Mouse (Mus musculus) embryo, embryonic 11 days (tissue): ENCODE data around the gene Frmd7.

ENCODE experiments used
- DNase-seq: peaks from one replicate; pipeline ENCODE4 v3.0.0-alpha.2; 2015

The Frmd7 gene

DNA sequence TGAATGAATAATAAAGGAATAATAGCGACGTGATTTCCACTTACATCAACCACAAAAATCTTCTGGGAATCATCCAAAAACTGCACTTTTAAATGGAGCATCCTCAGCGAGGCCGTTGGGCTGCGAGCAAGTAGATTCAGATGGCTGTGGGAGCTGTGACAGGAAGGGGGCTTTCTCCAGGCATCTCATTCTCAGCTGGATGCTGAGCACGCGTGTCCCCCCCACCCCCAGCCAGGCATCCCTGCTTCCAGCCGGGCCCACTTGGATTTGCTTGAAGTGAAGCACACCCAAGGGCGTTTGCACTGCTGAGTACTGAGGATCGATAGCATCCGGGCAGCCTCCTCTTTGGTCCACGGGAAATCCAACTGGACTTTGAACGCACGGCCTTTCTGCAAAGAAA, at the start of gene Frmd7:
TSS of gene Frmd7 (minus strand) at position 101 of the 400 bp plus-strand sequence.
- no peak for DNase-seq

DNA sequence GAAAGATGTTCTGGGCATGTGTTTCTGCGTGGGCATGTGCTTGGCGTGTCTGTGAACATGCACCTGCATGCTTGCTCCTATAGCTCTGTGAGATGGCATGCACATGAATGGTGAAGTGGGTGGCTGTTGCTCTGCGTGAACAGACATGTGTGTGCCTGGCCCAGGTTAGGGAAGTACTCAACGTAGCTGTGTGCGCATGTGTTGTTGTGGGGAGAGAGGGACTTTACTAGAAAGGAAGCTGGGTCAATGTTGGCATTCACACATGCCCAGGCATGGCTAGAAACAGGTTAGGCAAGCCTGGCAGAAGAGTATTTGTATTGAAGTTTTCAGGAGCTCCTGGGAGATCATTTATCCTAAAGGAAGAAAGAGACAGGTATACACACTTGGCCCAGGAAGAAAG, 48.8 kb upstream of the Frmd7 start:
- DNase-seq = no peak

DNA sequence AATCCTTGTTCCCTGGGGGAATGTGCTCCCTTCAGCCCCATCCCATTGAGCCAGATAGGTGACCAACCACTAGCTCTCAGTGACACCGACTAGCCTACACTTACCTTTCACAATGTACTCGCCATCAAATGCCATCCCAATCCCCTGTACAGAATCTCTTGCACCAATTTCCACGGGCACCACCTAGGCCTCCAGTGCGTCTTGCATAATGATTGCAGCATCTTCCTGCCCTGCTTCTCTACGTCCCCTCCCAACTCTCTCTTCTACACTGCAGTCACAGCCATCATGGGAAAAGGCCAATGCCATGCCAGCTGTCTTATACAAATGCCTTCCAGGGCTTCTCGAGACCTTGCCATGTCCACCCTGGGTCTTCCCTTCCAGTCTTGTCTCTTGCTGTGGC, 47.4 kb upstream of the Frmd7 start:
- DNase-seq = no peak

DNA sequence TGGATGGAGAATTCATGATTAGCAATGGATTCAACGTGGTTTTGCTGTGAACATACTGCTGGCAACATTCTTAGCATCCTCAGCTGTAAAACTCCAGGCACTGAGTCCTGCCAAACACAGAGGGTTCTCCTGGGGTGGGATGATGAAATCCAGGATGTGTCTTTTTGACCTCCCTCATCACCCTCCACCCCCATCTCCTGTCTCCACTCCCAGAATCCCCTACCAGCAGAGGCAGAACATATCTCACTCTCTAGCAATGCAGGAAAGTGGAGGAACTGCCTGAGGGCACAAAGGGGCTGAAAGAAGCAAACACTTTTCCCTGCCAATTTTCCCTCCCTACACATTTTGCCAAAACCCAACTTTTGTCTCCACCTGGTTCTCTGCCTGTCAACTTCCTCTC, 46.1 kb upstream of the Frmd7 start:
- no peak for DNase-seq

DNA sequence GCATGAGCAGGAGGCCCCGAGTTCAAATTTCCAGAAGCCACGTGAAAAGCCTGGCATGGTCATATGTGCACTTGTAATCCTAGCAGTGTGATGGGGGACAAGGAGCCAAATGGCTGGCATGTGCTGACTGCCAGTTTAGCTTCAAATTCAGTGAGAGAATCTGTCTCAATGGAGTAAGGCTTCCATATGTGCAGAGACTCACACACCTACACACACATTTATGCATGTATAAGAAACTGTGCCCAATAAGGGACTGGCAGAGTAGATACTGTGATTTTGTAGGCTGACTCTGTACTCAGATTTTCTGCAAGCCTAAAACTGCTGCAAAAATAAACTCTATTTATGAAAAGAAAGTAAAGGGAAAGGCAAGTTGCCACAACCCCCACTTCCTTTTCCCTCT, 35.9 kb upstream of the Frmd7 start:
- DNase-seq = no peak

DNA sequence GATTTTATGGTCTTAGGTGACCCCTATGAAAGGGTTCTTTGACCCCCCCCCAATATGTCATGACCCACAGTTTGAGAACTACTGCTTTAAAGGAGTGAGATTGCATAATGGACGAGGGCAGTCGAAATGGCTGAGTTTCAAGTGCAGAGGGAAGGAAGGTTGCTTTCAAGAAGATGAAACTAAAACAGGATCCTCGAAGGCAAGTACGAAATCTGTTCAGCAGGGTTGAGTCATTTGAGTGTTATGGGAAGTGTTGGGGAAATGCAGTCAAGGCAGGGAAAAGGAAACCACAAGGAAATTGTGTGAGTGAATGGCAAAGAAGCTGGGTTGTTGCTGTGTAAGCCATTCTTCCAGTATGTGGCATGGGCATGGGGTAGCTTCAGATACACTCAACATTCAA, 29.6 kb upstream of the Frmd7 start:
- DNase-seq = no peak

DNA sequence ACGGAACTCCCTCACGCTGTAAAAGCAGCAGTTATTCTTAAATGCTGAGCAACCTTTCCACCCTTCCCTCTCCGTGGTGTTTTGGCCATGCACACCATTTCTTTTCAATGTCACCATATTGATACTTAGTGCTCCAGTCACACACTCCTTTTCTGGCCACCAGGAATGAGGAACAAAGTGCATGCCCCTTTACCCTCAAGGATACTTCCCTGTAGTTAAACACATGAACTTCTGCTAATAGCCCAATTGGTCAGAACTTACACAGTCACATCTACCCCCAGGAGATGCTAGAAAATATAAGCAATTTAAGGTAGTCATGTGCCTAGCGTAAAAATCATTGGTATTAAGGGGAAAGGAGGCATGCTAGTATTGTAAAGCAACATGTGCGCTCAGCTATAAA, 27.4 kb upstream of the Frmd7 start:
- no peak for DNase-seq

DNA sequence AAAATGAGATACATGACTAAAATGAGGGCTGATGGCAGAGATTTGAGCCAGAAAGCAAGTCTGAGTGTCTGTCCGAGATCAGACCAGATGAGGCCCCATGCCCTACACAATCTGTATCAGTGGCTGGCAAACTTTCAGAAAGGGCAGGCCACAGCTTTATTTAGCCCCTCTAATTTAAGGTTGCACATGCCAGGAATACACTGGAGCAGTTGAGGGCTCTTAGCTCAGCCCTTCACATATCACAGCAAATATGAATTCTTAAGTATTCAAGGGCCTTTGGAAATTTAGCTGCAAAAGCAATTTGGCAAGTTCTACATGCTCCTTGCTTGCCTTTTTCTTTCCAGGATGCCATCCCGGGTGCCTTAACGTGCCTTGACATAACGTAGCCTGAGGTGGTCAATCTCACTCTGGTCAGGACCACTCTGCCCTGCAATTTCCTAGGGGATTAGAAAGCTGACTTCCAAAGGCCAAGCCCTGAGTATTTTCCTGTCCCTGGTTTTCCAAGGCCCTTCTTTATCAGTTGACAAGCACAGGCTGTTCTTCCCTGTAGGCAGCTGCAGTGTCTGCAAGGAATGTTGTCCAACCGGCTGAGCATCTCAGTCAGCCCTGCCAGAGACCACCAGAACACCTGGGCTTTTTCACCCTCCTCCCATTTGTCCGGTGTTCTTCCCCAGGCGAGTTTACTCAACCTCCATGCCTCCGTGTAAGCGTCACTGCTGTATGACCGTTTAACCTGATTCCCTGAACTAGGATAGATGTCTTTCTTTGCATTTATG, 25.8 kb upstream of the Frmd7 start:
- no peak for DNase-seq

DNA sequence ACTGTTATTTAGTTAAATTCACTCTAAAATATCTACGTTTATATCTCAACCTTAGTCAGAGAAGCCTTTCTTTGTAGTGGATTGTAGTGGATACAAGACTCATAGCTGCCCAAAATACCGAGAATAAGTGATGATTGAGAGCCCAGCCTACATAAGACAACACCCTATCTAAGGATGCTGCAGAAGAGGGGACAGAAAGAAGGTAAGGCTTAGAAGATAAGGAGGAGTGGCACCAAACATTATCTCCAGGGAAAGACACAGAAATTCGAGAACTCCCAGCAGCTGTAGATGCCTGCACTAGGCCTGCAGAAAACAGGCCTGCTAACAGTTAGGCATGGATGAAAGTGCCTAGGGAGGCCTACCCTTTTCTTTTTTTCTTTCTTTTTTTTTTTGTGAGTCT, 22.6 kb upstream of the Frmd7 start:
- DNase-seq = no peak

DNA sequence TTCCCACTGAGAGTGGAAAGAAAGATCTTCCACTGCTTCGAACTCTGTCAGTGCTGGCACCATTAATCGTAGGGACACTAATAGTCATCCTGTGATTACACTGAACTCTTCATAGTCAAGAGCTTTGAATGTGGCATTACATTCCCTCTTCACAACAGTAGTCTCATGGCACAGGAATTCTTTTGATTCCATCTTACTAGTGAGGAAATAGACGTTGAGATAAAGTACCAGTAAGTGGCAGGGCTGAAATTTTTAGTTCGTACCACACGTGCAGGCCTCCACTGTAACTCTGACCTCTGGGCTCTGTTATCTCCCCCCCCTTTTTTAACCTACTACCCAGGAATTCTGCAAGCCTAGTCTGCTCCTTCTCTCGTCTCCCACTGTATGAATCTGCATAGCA, 20.4 kb upstream of the Frmd7 start:
- DNase-seq = no peak

DNA sequence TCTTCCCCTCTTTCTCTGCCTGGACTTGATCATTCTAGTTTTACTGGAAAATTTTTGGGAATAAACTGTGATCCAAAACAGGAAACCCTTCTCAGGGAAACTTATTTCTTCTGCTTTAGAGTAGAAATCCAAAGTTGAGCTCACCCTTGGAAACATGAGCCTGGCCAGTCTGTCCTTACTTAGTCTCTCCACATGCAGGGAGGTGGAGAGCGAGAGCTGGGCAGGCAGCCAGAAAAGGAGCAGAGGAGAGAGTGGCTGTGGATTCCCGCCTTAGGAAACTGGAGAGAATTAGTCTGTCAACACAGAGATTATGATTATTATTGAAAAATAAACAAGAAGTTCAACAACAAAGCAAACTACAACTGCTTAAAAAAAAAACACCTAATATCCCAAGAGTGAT, 6.1 kb upstream of the Frmd7 start:
- no peak for DNase-seq

DNA sequence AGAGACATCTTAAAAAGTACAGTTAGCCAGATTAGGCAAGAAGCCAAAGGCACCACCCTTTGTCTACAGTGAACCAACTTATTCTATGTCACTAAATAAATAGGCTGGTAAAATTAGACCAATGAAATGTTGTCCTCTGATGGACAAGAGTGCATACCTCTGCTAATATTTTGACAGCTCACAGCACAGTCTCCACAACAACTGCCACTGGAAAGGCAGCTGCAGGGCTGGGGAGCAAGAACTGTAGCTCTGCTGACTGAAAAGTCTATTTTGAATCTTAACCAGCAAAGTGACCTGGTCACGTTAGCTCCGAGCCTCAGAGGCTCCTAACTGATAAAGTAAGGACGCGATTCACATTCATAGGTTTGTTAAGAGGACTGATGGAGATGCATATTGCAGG, 5.6 kb upstream of the Frmd7 start:
- no peak for DNase-seq

DNA sequence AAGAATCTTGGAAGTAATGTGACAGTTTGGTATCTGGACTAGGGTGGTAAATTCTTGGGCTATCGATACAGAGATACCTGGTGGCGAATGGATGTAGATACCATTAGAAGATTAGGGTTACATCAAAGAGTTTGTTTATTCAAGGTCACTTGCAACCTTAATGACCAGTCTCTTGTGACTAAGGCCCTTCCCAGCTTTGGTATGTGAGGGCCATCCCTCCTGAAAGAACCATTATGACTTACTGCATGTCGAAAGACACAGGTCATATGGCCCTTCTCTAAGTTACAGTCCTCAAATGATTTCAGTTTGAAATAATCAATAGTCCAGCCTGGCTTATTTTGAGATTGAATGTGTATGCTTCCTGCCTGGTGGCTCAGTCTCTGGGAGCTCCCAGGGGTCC, 5.4 kb downstream of the Frmd7 start:
- no peak for DNase-seq

DNA sequence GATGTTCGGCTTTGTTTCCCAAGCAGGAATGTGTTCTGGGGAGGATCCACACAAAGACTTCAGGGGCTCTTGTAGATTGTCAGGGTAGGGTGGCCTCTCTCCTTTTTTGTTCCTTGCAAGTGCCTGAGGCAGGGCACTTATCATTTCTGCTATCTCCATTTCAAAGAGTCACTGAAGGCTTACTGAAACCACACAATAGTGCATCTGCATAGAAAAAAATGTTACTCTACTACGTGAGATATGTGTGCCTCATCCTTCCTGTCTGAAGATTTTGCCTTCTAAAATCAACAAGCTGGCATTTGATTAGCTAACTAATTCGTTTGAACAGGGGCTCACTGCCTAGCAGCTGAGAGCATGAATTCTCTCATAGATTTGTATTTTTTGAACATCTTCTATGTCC, 12.2 kb downstream of the Frmd7 start:
- DNase-seq = no peak

DNA sequence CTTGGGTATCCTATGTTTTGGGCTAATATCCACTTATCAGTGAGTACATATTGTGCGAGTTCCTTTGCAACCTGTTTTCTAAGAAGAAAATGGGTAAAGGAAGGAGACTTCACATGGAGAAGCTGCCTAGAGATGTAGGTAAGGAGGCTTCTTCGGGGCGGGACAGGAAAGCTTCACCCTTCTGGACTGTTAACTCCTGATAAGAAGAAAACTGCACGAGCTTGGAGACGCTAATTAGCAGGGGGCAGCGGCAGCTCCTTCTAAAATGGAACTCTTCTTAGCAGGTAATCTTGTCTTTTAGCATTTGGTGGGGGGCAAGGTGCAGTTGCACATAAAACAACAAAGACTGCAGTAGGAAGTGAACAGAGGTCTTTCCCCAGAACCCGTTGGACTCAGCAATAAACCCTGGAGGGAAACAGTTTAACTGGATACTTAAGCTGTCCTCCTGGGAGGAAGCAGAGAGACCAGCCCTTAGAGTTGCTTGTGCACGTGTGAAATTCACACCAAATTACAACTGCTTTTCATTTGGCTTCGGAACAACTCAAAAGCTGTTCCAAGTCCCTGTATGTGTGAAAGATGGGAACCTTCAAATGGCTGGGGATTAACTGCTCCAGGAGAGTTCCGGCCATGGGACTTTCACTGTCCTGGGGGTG, 15.5 kb downstream of the Frmd7 start:
- peak; percentile 7 for DNase-seq

DNA sequence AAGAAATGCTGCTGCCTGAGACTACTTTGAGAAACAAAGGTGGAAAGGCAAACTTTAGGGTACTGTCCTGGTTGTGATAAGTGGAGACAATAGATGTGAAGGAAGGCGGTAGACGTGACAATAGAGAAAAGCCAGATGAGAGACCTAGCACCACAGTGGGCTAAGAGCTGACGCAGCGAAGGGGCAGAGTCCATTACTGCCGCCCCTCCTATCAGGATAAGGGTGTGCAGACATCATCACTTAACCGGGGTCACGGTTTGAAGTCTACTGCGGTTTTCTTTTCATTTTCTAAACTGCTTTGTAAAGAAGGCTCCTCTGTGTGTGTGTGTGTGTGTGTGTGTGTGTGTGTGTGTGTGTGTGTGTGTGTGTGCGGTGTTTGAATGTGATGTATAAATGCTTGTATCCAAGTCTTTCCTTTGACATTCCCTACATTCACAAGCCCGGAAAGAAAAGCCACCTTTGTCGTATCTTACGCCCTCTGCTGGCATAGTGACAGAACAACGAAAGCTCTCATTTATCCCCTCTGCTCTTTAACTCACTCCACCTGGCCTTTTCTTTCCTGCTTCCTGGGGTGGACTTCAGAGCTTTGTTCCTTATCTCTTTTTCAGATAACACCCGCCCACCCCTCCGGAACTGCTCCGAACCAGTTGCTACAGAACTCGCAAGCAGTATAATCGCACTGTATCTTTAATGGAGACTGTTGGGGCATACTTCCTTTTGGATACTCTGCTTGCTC, 17.7 kb downstream of the Frmd7 start:
- peak; percentile 54 for DNase-seq

DNA sequence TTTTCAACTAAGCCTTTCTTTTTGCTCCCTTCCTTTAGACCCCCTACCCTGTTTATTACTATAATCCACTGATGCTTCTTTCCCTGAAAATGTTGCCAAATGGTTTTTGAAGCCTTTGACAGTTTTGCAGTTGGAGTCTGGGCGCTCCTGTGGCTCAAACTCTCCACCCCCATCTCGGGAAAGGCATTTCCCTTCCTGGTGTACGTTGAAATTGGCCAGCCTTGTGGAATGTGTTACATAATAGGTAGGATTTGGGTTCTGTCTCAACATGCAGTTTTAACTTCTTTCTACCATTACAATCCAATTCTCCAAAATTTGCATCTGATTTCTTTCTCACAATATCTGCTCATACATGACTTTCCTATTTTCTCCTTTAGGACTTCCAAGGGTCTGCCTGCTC, 23.8 kb downstream of the Frmd7 start:
- peak; percentile 6 for DNase-seq

DNA sequence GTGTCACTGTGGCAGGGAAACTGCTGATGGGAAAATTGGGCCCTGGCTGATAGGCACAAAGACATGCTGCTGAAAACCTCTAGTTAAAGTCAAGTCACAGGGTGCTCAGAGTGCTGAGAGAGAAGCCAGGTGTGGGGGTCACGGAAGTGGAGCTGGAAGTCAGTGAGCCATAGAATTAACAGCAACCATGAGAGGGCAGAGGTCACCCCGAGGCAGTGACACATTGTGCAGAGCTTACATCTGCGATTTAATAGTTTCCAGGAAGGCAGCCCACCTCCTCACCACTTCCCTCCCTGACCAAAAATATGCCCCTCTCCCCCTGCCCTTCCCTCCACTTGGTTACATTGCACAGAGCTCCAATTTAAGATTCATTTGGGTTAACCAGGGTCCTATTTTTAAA, 25.1 kb downstream of the Frmd7 start:
- DNase-seq = peak; percentile 39

DNA sequence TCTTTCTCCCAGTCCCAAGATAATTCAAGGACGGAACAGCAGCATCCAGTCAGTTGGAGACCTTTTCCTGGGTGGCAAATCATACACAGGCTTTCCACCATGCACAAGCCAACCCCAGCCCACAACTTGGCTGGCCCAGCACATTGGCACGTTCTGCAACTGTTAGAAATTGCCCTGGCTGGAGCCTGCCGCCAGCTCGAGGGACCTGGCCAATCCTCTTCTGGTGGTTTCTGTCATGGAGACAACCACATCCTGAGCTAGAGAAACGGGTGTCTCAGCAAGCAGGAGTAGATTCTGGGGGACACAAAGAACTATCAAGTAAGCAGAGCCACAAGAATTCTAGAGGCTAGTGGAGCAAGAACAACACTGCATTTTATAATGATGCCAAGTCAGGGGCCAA, 32.6 kb downstream of the Frmd7 start:
- no peak for DNase-seq

DNA sequence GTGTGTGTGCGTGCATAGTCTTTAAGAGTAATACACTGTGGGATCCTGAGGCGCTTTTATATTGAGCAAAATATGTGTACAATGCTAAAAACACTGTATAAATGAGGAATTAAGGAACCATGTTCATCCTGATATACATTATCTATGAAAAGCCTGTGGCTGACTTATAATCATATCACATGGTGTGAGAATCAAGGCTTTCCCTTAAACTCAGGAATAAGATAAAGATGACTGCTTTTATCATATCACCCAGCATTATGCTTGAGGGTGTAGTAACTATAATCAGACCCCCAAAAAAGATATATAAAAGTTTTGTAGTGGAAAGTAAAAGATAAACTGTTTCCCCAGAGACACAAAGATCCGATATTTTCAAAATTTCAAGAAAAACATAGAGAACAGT, 39.0 kb downstream of the Frmd7 start:
- no peak for DNase-seq

DNA sequence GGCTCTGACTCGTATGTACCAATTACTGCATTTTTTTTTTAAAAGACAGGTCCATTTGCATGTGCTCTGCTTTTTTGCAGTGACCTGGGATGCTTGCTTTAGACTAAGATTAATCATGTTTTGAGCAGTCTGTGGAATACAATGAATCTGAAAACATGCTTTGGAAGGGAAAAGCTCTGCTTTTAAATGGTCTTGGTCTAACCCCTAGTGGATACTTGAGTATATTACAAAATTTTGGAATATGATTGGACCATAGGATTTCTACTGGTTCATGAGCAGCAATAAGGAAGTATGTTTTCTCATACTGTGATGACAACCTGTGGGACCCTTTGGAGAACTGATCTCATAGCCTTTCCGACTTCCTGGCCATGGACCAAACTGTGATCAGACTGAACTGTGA, 54.5 kb downstream of the Frmd7 start:
- DNase-seq = peak; percentile 1

DNA sequence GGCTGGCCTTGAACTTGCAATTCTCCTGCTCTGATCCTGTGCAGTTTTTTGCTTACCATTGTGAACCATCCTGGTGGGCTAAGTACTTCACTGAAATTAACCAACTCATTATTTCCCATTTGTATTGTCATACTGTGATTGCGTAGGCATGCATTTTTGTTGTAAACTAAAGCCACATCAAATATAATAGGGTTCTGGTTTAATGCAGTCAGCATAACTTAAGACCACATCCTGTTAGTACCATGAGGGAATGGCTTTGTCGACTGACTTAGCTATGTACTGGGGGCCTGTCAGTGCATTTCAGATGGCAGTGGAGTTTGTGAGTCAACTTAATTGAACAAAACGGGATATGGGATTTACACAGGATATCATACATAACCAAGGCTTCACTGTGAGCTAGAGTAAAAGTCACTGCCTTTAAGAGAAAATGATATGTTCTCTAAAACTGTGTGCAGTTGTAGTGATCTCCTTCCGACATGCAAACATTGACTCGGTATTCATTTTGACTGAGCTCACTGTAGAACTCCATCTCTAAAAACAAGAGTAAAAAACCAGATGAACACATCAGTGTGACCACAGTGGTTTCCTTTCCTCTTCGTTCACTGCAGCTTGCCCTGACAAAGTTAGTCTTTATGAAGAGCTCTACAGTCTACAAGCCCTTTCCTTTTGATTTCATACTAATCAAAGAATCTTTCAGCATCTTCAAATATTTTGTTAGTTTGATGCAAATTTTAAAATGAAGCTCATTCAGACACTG, 68.1 kb downstream of the Frmd7 start:
- DNase-seq = no peak

DNA sequence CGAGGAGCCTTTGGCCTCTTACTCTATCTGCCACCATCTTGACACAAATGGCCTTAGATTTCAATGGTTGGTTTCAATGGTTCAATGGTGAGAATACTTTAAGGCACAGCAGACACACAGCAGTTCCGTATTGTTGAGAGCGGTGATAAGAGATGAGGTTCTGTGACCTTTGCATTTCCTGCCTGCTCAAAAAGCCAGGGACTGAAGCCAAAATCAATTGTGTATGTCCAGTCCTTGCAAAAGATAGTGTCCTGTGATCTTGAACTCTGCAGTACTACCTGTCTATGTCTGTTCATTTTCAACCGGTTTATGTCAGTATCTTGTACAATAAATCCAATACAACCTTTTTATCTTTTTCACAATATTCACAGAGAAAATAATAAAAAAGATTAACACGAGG, 77.8 kb downstream of the Frmd7 start:
- no peak for DNase-seq
